Mouse (Mus musculus) small intestine, adult 2 months (tissue): ENCODE measurements around the gene Eci3. TPM values are rescaled to one million over a fixed set of nuclear protein-coding genes. Genes with fewer than 3 reads are reported as not detected.
"Not testable (repeated sequence)": the region's sequence is repeated elsewhere in the genome, so short reads cannot be mapped to it uniquely, and the experiment has no call there.

Source experiments
- H3K27ac ChIP-seq: fragments of 200-500 bp; 2 replicates; pipeline ENCODE4 v1.5.1; 2012; ENCODE audit warnings: low read depth, low read length, control low read depth, inconsistent platforms; ENCODE audit not compliant: insufficient read depth
- H3K27me3 ChIP-seq: fragments of 200-500 bp; 2 replicates; pipeline ENCODE4 v1.6.1; 2012; ENCODE audit warnings: mild to moderate bottlenecking, moderate library complexity, low read length, inconsistent platforms; ENCODE audit not compliant: control insufficient read depth, insufficient read depth
- H3K36me3 ChIP-seq: fragments of 200-500 bp; 2 replicates; pipeline ENCODE4 v1.6.1; 2012; ENCODE audit warnings: mild to moderate bottlenecking, low read length, control low read depth, inconsistent platforms; ENCODE audit not compliant: control insufficient read depth, insufficient read depth
- H3K4me1 ChIP-seq: fragments of 200-500 bp; 2 replicates; pipeline ENCODE4 v1.6.1; 2012; ENCODE audit warnings: low read length, inconsistent platforms, mixed read lengths; ENCODE audit not compliant: control insufficient read depth, insufficient read depth, insufficient read length
- H3K4me3 ChIP-seq: fragments of 200-500 bp; 2 replicates; pipeline ENCODE4 v1.5.1; 2012; ENCODE audit warnings: low read depth, mild to moderate bottlenecking, control low read depth, inconsistent platforms, low read length, moderate library complexity
- CTCF ChIP-seq: fragments of 200-500 bp; IDR thresholded peaks from 2 replicates; pipeline ENCODE4 v1.5.1; 2012; ENCODE audit warnings: low read depth, mild to moderate bottlenecking, control low read depth, inconsistent platforms, low read length, moderate library complexity, mixed read lengths; ENCODE audit not compliant: insufficient replicate concordance, insufficient read length; ENCODE audit errors: extremely low read depth
- POLR2A ChIP-seq: fragments of 200-500 bp; IDR thresholded peaks from 2 replicates; pipeline ENCODE4 v1.6.1; 2012; ENCODE audit warnings: low read depth, mild to moderate bottlenecking, control low read depth, inconsistent platforms, low read length, moderate library complexity
- WGBS: fragments of 180-500 bp; shearing (Covaris S2); methylation state at CpG from one replicate; pipeline ENCODE4 v1.1.7; 2018; 5-methylcytosine and 5-hydroxymethylcytosine counted together
- polyA plus RNA-seq: library from polyadenylated mRNA; depleted of rRNA; stranded (reverse); fragments of >200 nt; gene quantifications from 2 replicates; pipeline ENCODE4 v1.2.3, GENCODE M21; 2012

Eci3 gene
- polyA plus RNA-seq, 1 experiment = 4.9 TPM

DNA sequence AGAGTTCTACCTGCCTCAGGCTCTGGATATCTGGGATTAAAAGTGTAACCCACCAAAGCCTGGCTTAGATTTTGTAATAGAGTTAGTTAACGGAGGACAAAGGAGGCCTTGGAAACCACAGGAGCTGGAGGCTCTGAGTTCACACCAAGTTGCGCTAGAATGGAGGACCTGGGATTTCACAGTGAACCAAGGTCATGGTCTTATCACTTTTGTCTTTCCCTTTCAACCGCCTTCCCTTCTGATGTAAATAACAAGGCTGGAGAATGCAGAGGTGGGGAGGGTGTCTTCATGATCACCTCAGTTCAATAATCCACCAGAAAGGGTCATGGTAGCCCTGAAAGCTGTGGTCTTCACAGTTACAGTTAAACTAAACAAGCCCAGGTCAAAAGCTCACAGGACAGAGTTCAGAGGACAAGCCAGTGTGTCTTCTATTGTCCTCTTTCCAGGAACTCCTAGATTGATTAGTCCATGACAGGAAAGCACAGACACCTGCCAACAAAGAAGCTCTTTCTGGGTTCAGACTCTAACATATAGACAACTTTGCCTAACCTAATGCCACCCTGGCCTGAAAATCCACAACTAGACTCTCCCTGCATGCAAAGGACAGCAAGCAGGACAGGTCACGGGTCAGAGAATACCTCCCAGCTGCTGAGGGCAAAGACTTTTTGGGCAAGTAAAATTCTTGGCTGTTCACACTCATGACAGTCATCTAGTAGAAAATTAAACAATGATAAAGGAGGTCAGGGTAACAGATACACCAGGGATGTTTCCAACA, 2.4 kb downstream of the Eci3 start:
- Histone ChIP-seq H3K27me3 (no peaks in the 10 kb centered on the region), H3K36me3 (no peaks in the 10 kb centered on the region), H3K4me3 (no peak overlapping the region), H3K27ac (0 out of 2 replicates have a peak overlapping the region, but pooled peaks have one; percentile 2), H3K4me1 (peaks cover 4% of the 10 kb centered on the region)
- TF ChIP-seq CTCF = no peak
- TF ChIP-seq POLR2A = no peak
- 85% methylated on average over 4 of the region's 4 CpGs for WGBS

DNA sequence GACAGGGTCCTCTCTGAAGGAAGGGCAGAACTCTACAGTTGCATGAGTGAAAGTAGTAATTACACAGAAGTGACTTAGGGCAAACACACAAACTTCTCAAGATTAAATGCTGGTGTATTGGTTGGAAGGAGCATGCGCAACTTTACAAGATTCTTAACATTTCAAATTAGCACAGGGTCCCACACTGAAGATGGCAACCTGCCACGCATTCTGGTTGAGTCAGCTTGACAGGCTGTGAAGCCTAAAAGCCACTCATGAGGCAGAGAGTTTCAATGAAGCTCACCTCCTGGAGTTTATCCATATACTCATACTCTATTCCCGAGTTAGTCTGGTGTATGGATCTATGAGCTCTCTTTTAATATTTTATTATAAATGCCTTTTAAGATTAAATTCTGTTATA, 5.5 kb downstream of the Eci3 start:
- not testable (repeated sequence) for H3K4me1 ChIP-seq, H3K4me3 ChIP-seq, H3K27me3 ChIP-seq, H3K36me3 ChIP-seq, H3K27ac ChIP-seq
- WGBS = 88% methylated on average over 3 of the region's 3 CpGs

DNA sequence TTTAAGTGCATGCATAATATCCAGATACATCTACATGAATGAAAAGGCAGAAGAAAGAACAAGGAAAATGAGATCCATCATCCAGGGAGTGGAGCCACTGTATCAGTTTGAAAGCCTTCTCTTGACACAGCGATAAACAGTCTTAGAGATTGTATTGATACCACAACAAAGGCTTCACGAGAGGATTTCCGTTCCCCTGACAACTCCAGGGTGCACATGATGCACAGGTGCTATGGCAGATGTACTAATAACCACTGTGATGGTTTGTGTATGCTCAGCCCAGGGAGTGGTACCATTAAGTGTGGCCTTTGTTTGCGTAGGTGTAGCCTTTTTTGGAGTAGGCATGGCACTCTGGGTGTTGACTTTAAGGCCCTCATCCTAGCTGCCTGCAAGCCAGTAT, 6.7 kb downstream of the Eci3 start:
- no peak overlapping the region for H3K4me3 ChIP-seq
- H3K27ac ChIP-seq = no peak overlapping the region
- no peaks in the 10 kb centered on the region for H3K36me3 ChIP-seq
- 70% methylated on average over 4 of the region's 4 CpGs for WGBS
- TF ChIP-seq POLR2A = no peak
- TF ChIP-seq CTCF = no peak
- no peaks in the 10 kb centered on the region for H3K27me3 ChIP-seq
- no peaks in the 10 kb centered on the region; the same call in 1 of the 2 replicates for H3K4me1 ChIP-seq

DNA sequence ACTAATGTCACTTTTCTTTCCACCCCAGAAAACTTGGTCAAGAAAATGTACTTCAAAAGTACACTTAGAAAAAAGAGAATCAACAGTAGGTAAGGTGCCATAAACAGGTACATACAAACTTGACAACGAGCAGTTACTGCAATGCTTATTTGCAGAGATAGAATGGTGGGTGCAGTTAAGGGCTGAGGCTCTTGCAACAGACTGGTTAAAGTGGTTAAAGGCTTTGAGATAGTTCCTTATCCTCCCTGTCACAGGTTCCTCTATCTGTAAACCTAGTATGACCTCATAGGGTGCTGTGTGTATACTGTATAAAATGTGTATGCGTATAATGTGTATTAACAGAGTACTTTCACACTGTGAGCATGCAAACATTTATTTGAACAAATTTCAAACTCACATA, 12.2 kb downstream of the Eci3 start:
- not testable (repeated sequence) for H3K27ac ChIP-seq, H3K4me3 ChIP-seq, H3K27me3 ChIP-seq, H3K36me3 ChIP-seq, H3K4me1 ChIP-seq
- 78% methylated on average over 2 of the region's 2 CpGs for WGBS

DNA sequence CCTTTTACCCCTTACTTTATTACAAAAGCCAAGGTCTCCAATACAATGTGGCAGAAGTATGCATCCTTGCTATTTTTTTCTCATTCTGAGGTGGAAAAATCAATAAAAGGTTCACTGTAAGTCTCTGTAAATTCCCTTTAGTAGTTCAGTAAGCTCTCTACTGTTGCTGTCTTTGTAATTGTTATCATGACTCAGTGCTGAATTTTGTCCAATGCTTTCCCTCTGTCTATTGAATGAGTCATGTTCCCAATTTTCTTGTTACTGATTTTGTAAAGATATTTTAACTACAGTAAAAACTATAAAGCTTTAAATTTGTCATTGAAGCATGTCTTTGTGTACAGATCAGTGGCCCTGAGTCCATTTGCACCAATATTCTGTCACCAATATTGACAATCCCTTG, 21.2 kb downstream of the Eci3 start:
- no peak overlapping the region for H3K4me3 ChIP-seq
- H3K27ac ChIP-seq = no peak overlapping the region
- H3K27me3 ChIP-seq = no peaks in the 10 kb centered on the region
- H3K36me3 ChIP-seq = 0 out of 2 replicates have a peak, but pooled peaks cover 1% of the 10 kb centered on the region
- H3K4me1 ChIP-seq = no peaks in the 10 kb centered on the region
- TF ChIP-seq POLR2A (no peak), CTCF (no peak)

DNA sequence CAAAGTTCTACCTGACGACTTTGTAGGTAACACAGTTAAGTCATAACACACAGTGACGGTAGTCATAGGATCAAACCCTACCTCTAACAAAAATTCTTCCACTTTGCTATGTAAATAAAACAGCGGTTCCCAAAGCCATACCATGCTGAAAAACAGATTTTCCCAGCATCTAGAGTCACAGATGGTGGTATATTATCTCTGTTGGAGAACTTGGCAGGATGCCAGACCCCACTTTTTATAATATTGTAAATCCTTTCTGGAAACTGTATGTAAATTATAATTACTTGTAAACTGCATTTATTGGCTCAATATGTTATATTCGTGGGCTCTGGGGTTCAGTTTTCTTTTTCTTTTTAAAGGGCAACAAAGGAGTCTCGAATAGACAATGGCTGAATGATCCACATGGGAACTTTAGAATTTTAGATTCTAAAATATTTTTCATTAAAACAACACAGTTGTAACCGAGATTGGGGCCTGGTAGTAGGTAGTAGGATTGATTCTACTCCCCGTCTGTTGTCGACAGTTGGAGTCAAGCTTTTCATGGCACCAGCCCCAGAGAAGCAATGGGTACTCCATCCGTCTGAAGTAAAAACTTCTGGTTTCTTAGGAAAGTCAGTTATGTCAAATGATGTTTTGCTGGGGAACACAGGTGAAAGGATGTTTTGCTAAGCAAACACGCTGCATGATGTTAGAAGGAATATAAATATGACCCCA, 28.5 kb downstream of the Eci3 start:
- Histone ChIP-seq H3K27me3 (no peaks in the 10 kb centered on the region), H3K4me1 (no peaks in the 10 kb centered on the region), H3K36me3 (no peaks in the 10 kb centered on the region), H3K27ac (no peak overlapping the region), H3K4me3 (no peak overlapping the region)
- WGBS = 63% methylated on average over 10 of the region's 10 CpGs
- TF ChIP-seq POLR2A (no peak), CTCF (no peak)

DNA sequence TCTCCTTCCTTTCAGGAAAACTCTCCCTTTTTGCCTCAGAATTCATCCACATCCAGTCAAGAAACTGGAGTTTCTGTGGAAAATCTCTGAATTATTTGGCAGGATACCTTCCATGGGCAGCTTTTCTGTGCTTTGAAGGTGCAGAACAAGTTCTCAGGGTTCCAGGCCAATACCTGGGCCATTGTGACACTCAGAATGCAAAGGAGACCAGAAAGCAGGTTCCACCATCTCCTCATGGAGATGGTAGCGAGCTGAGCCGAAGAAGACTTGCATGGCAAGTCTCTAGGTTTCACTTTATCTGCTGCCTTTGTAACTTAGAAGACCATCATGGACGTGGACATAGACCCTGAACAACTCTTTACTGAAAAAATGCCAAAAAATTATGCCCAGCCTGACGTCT, 39.4 kb downstream of the Eci3 start, which contains the start of the genes Fam217a and 4933417A18Rik:
Fam217a (minus strand) TSS at position 101 of the 400 bp plus-strand sequence.
4933417A18Rik (plus strand) TSS at position 200 of the 400 bp plus-strand sequence.
- Histone ChIP-seq H3K36me3 (no peaks in the 10 kb centered on the region), H3K4me1 (no peaks in the 10 kb centered on the region), H3K27me3 (no peaks in the 10 kb centered on the region), H3K27ac (no peak within 1 kb of the TSS), H3K4me3 (no peak within 1 kb of the TSS)
- no peak for TF ChIP-seq POLR2A
- TF ChIP-seq CTCF = no peak
- WGBS = 73% methylated on average over 4 of the region's 4 CpGs
